Mouse (Mus musculus) adrenal gland, adult (tissue): ENCODE measurements around the gene Aipl1.

Experiments
- DNase-seq, 2 experiments: peaks; one replicate each; pipeline ENCODE4 v3.0.0; 2022 to 2023; ENCODE audit warnings: low spot score in 1 of 2; ENCODE audit not compliant: inconsistent age in 2 of 2

Gene Aipl1

GRCm38 (mm10) chr11:72050895-72051858 is 13.9 kb upstream of the Aipl1 start:
- peak in 1 of 2 experiments; percentile 45 for DNase-seq

- DNase-seq, result no peak
Measured at GRCm38 (mm10) chr11:72050168-72050894, 13.0 kb upstream of the Aipl1 start.

- DNase-seq, result no peak
Measured at GRCm38 (mm10) chr11:72049171-72049759, 12.0 kb upstream of the Aipl1 start.

GRCm38 (mm10) chr11:72048730-72049129 is 11.4 kb upstream of the Aipl1 start:
- DNase-seq, result no peak

- DNase-seq, result peak in 1 of 2 experiments; percentile 73
Measured at GRCm38 (mm10) chr11:72044231-72044630, 6.9 kb upstream of the Aipl1 start.

GRCm38 (mm10) chr11:72042631-72043030 is 5.3 kb upstream of the Aipl1 start:
- peak in 1 of 2 experiments; percentile 57 for DNase-seq

GRCm38 (mm10) chr11:72041768-72042607 is 4.7 kb upstream of the Aipl1 start, which contains the start of gene Pimreg:
Gene Pimreg, plus strand, starts transcription at chr11:72042032.
- peak; percentile 81 to 92 for DNase-seq

- peak in 1 of 2 experiments; percentile 31 for DNase-seq
Measured at GRCm38 (mm10) chr11:72041290-72041767, 4.0 kb upstream of the Aipl1 start.

- no peak for DNase-seq
Measured at GRCm38 (mm10) chr11:72039599-72040386, 2.5 kb upstream of the Aipl1 start.

GRCm38 (mm10) chr11:72037996-72038395 is 687 bp upstream of the Aipl1 start:
- peak; percentile 45 to 85 for DNase-seq

- DNase-seq, result no peak
Measured at GRCm38 (mm10) chr11:72032589-72032988, 4.7 kb downstream of the Aipl1 start.

- no peak for DNase-seq
Measured at GRCm38 (mm10) chr11:72032091-72032490, 5.2 kb downstream of the Aipl1 start.

- no peak for DNase-seq
Measured at GRCm38 (mm10) chr11:72031353-72031752, 6.0 kb downstream of the Aipl1 start.

- peak in 1 of 2 experiments; percentile 48 for DNase-seq
Measured at GRCm38 (mm10) chr11:72029143-72029542, 8.2 kb downstream of the Aipl1 start.

- no peak for DNase-seq
Measured at GRCm38 (mm10) chr11:72027836-72028235, 9.5 kb downstream of the Aipl1 start.

- DNase-seq, result no peak
Measured at GRCm38 (mm10) chr11:72026516-72026915, 10.8 kb downstream of the Aipl1 start.

GRCm38 (mm10) chr11:72025843-72026242 is 11.5 kb downstream of the Aipl1 start:
- peak in 1 of 2 experiments; percentile 60 for DNase-seq

- DNase-seq, result peak; percentile 59 to 88
Measured at GRCm38 (mm10) chr11:72024193-72024781, 13.0 kb downstream of the Aipl1 start.

GRCm38 (mm10) chr11:72023581-72023980 is 13.7 kb downstream of the Aipl1 start:
- peak in 1 of 2 experiments; percentile 52 for DNase-seq
